Mouse (Mus musculus) B cell, adult 62 days (primary cell): Measurements from ENCODE around the gene Gm17304. TPM values are rescaled to one million over a fixed set of nuclear protein-coding genes. Genes with fewer than 3 reads are reported as not detected.

ENCODE experiments used
- total RNA-seq: library from RNA; stranded (reverse); gene quantifications from 4 replicates; pipeline ENCODE4 v1.2.4, GENCODE M21; 2023

Gene Gm17304
- total RNA-seq = not detected in 4 replicates

DNA sequence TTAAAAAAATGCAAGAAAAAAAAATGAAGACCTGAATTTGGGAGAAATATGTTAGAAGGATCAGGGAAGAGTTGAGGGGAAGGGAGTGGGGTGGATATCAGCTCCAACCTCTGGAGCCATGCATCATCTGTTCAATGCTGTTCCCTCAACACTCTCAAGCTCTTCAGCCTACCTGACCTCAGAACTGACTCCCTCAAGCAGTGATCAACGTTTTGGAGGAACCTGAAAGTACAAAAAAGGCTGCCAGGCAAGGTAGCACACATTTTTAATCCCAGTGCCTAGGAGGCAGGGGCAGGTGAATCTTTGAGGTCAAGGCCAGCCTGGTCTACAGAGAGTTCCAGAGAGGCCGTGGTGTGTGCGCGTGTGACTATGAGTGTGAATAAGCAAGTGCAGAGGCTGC lies at the start of gene Gm17304:
TSS of gene Gm17304 (plus strand) at position 301 of the 400 bp plus-strand sequence.

Other genes starting within 250 kb of the Gm17304 start
- not detected in 4 replicates for gene Barhl2, start 150.9 kb upstream of the Gm17304 start, total RNA-seq
- 168 to 180 TPM (median 177 TPM) in 4 replicates for gene Zfp644, start 88.2 kb downstream of the Gm17304 start, total RNA-seq